Mouse (Mus musculus) CH12.LX (cell line): ENCODE data around the gene Cnpy1.

Experiments
- EP300 ChIP-seq: IDR thresholded peaks from 2 replicates; pipeline ENCODE4 v1.6.1; 2011; ENCODE audit warnings: low read length, improper control_type of control experiment
- POLR2A ChIP-seq: IDR thresholded peaks from 2 replicates; pipeline ENCODE4 v1.6.1; 2011; ENCODE audit warnings: low read depth, mild to moderate bottlenecking, improper control_type of control experiment, low read length
- POLR2AphosphoS2 ChIP-seq: IDR thresholded peaks from 2 replicates; pipeline ENCODE4 v1.6.1; 2011; ENCODE audit warnings: low read depth, low read length, improper control_type of control experiment
- RCOR1 ChIP-seq: conservative IDR thresholded peaks from 2 replicates; pipeline ENCODE4 v1.6.1; 2012; ENCODE audit warnings: low read depth, mild to moderate bottlenecking, inconsistent platforms, low read length, improper control_type of control experiment

GRCm38 (mm10) chr5:28237715-28238114, 7.9 kb downstream of the Cnpy1 start:
- no peak for TF ChIP-seq EP300
- no peak for TF ChIP-seq RCOR1
- TF ChIP-seq POLR2AphosphoS2, result no peak
- TF ChIP-seq POLR2A, result no peak
